Mouse (Mus musculus): ENCODE measurements at regions not wholly inside any gene's neighbourhood (a gene's known extent, or its start where the extent isn't known, plus 50 kb on each side); places are given as distances from the start of the nearest gene placed in this dataset.
A peak's percentile ranks its signal among the peaks of the same experiment; 100 is the strongest.

DNA sequence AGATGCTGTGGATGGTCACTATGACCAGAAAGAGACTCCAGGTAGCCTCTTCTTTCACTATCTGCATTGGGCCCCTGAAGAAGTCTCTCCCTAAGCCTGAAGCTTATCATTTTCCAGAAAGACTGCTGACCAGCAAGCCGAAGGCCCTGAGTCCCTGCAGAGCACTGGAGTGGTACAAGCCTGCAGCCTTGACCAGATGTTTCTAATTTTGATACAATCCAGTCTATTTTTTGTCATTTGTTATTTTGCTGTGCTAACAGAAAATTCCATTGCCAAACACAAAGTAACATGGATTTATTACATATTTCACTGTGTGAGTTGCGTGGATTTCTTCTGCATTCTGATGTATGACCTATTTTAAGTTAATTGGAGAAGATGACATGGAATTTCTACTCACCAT lies 764.9 kb upstream of the Arrdc4 start:
- Histone ChIP-seq H3K4me2 (ENCODE audit: low read depth, severe bottlenecking) (no peak overlapping the region), H3K9ac (ENCODE audit: low read length) (no peak overlapping the region), H3K27ac (replicated peaks; ENCODE audit: low read depth, low read length) (no peak overlapping the region), H3K4me1 (ENCODE audit: control insufficient read depth, insufficient read depth, low read length) (no peaks in the 10 kb centered on the region), H3K27me3 (ENCODE audit: control insufficient read depth, insufficient read depth, low read length) (no peaks in the 10 kb centered on the region), H3K9me3 (ENCODE audit: control insufficient read depth, low read length) (no peaks in the 10 kb centered on the region), H3K4me3 (ENCODE audit: low read depth, low read length) (no peak overlapping the region), H3K36me3 (ENCODE audit: control insufficient read depth, insufficient read depth, low read length) (no peaks in the 10 kb centered on the region)
- no peak for ATAC-seq (ENCODE audit: insufficient number of reproducible peaks, low FRiP score, low TSS enrichment, low read depth)
- 41% methylated on average over 2 of the region's 2 CpGs for WGBS
- no peak for DNase-seq (ENCODE audit: low spot score)

DNA sequence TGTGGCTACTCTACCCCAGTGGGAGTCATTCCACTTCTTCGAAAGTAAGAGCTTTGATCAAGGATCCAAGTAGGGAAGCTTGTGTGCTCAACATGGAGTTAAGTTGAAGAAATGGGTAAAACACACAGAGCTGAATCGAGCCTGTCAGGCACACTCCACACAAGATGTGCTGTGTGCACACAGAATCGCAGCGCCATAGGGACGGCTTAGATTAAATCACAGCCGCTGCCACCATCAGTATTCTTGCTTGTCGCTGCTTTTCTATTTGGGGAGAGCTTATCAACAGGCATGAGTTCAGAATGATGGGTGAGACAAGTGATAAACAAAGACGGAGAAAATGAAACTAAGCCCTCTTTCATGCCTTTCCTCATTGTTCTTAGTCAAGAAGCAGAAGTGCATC lies 761.3 kb upstream of the Arrdc4 start:
- DNase-seq (ENCODE audit: low spot score) (no peak), ATAC-seq (ENCODE audit: insufficient number of reproducible peaks, low FRiP score, low TSS enrichment, low read depth) (no peak)
- Histone ChIP-seq H3K36me3 (ENCODE audit: control insufficient read depth, insufficient read depth, low read length) (no peaks in the 10 kb centered on the region), H3K4me1 (ENCODE audit: control insufficient read depth, insufficient read depth, low read length) (no peaks in the 10 kb centered on the region), H3K9me3 (ENCODE audit: control insufficient read depth, low read length) (no peaks in the 10 kb centered on the region), H3K9ac (ENCODE audit: low read length) (no peak overlapping the region), H3K27ac (replicated peaks; ENCODE audit: low read depth, low read length) (no peak overlapping the region), H3K4me3 (ENCODE audit: low read depth, low read length) (no peak overlapping the region), H3K4me2 (ENCODE audit: low read depth, severe bottlenecking) (no peak overlapping the region), H3K27me3 (ENCODE audit: control insufficient read depth, insufficient read depth, low read length) (no peaks in the 10 kb centered on the region)
- WGBS = 82% methylated on average over 8 of the region's 8 CpGs

DNA sequence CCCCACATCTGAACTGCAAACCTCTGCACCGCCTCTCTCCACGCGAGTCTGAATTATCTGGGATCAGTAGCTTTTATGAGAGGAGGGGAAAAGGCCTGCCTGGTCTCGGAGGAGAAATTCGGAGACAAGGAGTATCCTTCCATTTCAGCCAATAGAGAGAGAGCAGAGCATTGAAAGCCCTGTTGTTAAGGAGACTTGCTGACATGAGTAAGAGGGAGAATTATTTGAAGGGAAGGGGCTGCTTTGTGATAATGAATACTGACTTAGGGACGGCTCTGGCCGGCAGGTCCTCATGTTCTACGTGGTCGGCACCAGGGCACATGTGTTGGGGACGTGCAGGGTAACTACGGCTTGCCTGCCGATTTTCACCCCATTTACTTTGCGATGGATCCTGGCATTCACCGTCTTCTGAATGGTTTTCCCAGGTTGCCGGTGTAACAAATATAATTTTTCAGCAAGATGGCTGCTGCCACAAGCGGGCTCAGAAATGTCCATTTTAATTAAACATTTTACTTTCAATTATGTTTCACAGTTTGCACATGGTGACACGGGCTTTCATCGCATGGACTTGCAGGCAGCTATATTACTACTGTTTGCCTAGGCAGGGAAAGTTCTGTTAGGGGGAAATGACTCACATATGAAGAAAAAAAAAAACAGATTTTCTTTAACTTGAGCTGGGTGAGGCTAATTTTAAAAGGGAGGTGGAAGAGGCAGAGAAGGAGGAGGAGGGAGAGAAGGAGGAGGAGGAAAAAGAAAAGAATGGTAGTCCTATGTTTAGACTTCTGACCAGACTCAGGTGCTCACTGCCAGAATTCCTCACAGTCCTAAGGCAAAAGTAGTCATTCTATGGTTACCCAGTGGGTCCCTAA lies 744.3 kb upstream of the Arrdc4 start:
- Histone ChIP-seq H3K4me2 (ENCODE audit: low read depth, severe bottlenecking) (peak overlapping the region; percentile 21; the same call in 1 of the 2 replicates), H3K27me3 (ENCODE audit: control insufficient read depth, insufficient read depth, low read length) (no peaks in the 10 kb centered on the region), H3K4me1 (ENCODE audit: control insufficient read depth, insufficient read depth, low read length) (0 out of 2 replicates have a peak, but pooled peaks cover 3% of the 10 kb centered on the region), H3K4me3 (ENCODE audit: low read depth, low read length) (no peak overlapping the region), H3K9me3 (ENCODE audit: control insufficient read depth, low read length) (no peaks in the 10 kb centered on the region), H3K27ac (replicated peaks; ENCODE audit: low read depth, low read length) (no peak overlapping the region), H3K36me3 (ENCODE audit: control insufficient read depth, insufficient read depth, low read length) (no peaks in the 10 kb centered on the region), H3K9ac (ENCODE audit: low read length) (no peak overlapping the region)
- ATAC-seq (ENCODE audit: insufficient number of reproducible peaks, low FRiP score, low TSS enrichment, low read depth) (peak; percentile 68; the same call in 1 of the 2 replicates), DNase-seq (ENCODE audit: low spot score) (peak; percentile 59)
- 23% methylated on average over 18 of the region's 18 CpGs for WGBS

DNA sequence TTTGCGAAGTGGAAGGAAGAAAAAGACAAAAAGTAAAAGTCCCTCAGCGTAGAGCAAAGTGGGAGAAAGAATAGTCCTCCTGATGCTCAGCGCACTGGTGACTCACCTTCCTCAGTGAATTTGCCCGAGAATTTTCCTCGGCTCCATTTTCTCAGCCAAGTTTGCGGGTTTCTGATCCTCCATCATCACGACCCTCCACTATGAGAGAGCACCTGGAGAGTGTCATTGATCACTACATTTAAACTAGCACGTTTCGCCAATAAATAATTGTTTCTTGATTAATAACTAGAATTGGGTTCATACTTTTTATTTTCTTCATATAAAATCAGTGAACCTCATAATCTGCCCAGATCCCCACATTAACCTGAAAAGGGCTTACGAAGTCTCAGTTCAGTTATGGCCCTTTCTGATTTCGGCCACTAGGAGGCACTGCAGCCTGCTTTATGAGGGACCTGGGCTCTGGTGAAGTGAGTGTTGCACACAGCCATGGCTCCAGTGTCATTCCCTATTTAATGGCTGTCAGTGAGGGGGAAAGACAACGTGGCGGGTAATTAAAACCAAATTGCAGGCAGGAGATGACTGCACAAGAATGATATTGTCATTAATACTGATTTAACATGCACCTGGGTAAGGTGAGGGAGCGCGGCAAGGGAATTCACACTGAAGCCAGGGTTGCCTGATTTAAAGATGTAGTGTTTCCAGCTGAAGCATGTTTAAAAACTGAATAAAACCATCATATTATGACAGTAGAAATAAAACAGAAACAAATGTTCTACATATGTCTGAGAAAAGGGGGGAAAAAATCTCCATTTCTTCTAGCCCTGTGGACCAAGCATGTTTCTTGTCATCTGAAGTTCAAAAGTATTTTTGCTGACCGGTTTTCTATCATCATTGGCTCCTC lies 741.8 kb upstream of the Arrdc4 start:
- no peak overlapping the region for H3K4me3 ChIP-seq (ENCODE audit: low read depth, low read length)
- 30% methylated on average over 16 of the region's 16 CpGs for WGBS
- 0 out of 2 replicates have a peak, but pooled peaks cover 3% of the 10 kb centered on the region for H3K4me1 ChIP-seq (ENCODE audit: control insufficient read depth, insufficient read depth, low read length)
- H3K27me3 ChIP-seq (ENCODE audit: control insufficient read depth, insufficient read depth, low read length) = no peaks in the 10 kb centered on the region
- H3K9ac ChIP-seq (ENCODE audit: low read length) = no peak overlapping the region
- H3K27ac ChIP-seq (replicated peaks; ENCODE audit: low read depth, low read length) = no peak overlapping the region
- no peak overlapping the region for H3K4me2 ChIP-seq (ENCODE audit: low read depth, severe bottlenecking)
- ATAC-seq (ENCODE audit: insufficient number of reproducible peaks, low FRiP score, low TSS enrichment, low read depth) = peak; percentile 80
- DNase-seq (ENCODE audit: low spot score) = peak; percentile 90
- no peaks in the 10 kb centered on the region for H3K36me3 ChIP-seq (ENCODE audit: control insufficient read depth, insufficient read depth, low read length)
- no peaks in the 10 kb centered on the region for H3K9me3 ChIP-seq (ENCODE audit: control insufficient read depth, low read length)

DNA sequence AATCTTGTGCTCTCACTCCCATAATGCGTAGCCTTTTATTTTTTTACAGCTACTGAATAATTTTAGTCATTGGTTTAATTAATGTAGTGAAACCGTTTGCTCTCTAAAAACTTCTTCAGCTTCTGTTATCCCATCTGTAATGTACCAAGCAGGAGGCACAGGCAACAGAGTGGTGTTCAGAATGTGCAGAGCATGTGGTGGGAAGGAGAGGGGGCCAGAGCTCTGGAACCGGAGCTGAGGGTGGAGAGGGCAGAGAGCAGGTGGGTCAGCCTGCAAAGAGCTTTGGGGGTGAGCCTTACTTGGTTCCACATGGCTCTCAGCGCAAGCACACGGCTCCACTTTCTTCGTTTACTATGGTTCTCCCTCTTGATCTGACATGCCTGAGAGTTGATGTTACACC lies 739.6 kb upstream of the Arrdc4 start:
- Histone ChIP-seq H3K4me1 (ENCODE audit: control insufficient read depth, insufficient read depth, low read length) (0 out of 2 replicates have a peak, but pooled peaks cover 3% of the 10 kb centered on the region), H3K36me3 (ENCODE audit: control insufficient read depth, insufficient read depth, low read length) (no peaks in the 10 kb centered on the region), H3K4me2 (ENCODE audit: low read depth, severe bottlenecking) (no peak overlapping the region), H3K9me3 (ENCODE audit: control insufficient read depth, low read length) (no peaks in the 10 kb centered on the region), H3K27ac (replicated peaks; ENCODE audit: low read depth, low read length) (no peak overlapping the region), H3K9ac (ENCODE audit: low read length) (no peak overlapping the region), H3K4me3 (ENCODE audit: low read depth, low read length) (no peak overlapping the region), H3K27me3 (ENCODE audit: control insufficient read depth, insufficient read depth, low read length) (no peaks in the 10 kb centered on the region)
- no peak for ATAC-seq (ENCODE audit: insufficient number of reproducible peaks, low FRiP score, low TSS enrichment, low read depth)
- DNase-seq (ENCODE audit: low spot score) = no peak
- WGBS = 38% methylated on average over 6 of the region's 6 CpGs

DNA sequence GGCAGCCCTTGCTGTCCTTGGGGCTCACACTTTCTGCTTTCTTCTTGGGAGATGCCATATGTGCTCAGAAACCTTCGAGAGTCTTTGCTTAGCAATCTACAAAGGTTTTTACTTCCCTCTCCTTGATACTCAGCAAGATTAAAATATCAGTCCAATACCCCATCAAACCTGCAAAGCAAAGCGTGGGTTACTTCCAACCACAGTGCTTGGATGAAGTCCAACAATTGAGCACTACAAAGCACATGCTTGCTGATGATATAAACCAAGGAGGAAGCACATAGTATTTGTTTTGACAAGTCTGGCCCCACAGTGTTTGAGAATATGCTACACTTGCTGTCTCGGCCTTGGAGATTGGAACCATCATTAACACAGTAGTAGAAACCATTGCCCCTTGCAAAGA lies 738.1 kb upstream of the Arrdc4 start:
- no peaks in the 10 kb centered on the region for H3K4me1 ChIP-seq (ENCODE audit: control insufficient read depth, insufficient read depth, low read length)
- WGBS = 85% methylated on average over 3 of the region's 3 CpGs
- ATAC-seq (ENCODE audit: insufficient number of reproducible peaks, low FRiP score, low TSS enrichment, low read depth) (no peak), DNase-seq (ENCODE audit: low spot score) (no peak)
- H3K36me3 ChIP-seq (ENCODE audit: control insufficient read depth, insufficient read depth, low read length) = no peaks in the 10 kb centered on the region
- no peak overlapping the region for H3K27ac ChIP-seq (replicated peaks; ENCODE audit: low read depth, low read length)
- no peak overlapping the region for H3K9ac ChIP-seq (ENCODE audit: low read length)
- no peak overlapping the region for H3K4me3 ChIP-seq (ENCODE audit: low read depth, low read length)
- H3K27me3 ChIP-seq (ENCODE audit: control insufficient read depth, insufficient read depth, low read length) = no peaks in the 10 kb centered on the region
- no peak overlapping the region for H3K4me2 ChIP-seq (ENCODE audit: low read depth, severe bottlenecking)
- no peaks in the 10 kb centered on the region for H3K9me3 ChIP-seq (ENCODE audit: control insufficient read depth, low read length)

DNA sequence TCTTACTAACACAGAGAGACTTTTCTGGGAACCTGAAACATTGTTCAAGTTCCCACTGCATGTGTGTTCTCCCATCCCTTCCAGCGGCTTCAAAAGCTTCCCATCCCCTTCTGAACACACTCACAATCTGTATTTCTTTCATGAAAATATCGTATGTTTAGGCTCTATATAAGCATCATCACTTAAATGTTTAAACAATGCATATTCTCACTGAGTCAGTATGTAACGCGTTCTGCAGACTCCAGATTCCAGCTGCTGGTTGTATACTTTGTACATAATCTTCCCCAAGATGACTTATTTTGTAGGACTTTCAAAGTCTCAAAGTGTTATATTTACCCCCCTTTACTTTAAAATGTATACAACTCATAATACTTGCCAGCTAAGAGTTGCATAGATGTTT lies 735.5 kb upstream of the Arrdc4 start:
- Histone ChIP-seq H3K4me3 (ENCODE audit: low read depth, low read length) (no peak overlapping the region), H3K36me3 (ENCODE audit: control insufficient read depth, insufficient read depth, low read length) (no peaks in the 10 kb centered on the region), H3K27me3 (ENCODE audit: control insufficient read depth, insufficient read depth, low read length) (no peaks in the 10 kb centered on the region), H3K4me1 (ENCODE audit: control insufficient read depth, insufficient read depth, low read length) (no peaks in the 10 kb centered on the region), H3K9ac (ENCODE audit: low read length) (no peak overlapping the region), H3K27ac (replicated peaks; ENCODE audit: low read depth, low read length) (no peak overlapping the region), H3K4me2 (ENCODE audit: low read depth, severe bottlenecking) (no peak overlapping the region), H3K9me3 (ENCODE audit: control insufficient read depth, low read length) (no peaks in the 10 kb centered on the region)
- no peak for ATAC-seq (ENCODE audit: insufficient number of reproducible peaks, low FRiP score, low TSS enrichment, low read depth)
- DNase-seq (ENCODE audit: low spot score) = no peak
- WGBS = 86% methylated on average over 4 of the region's 4 CpGs

Measured in limb, embryonic 11.5 days (tissue).